Mouse (Mus musculus) heart, postnatal 0 days (tissue): ENCODE results near the gene Trio.

ENCODE experiments used
- CTCF ChIP-seq: IDR thresholded peaks from 2 replicates; pipeline ENCODE4 v1.5.1; 2016; ENCODE audit warnings: antibody characterized with exemption, control low read depth, low read depth
- EP300 ChIP-seq: IDR thresholded peaks from 2 replicates; pipeline ENCODE4 v1.6.1; 2016; ENCODE audit warnings: antibody characterized with exemption, low read depth

DNA sequence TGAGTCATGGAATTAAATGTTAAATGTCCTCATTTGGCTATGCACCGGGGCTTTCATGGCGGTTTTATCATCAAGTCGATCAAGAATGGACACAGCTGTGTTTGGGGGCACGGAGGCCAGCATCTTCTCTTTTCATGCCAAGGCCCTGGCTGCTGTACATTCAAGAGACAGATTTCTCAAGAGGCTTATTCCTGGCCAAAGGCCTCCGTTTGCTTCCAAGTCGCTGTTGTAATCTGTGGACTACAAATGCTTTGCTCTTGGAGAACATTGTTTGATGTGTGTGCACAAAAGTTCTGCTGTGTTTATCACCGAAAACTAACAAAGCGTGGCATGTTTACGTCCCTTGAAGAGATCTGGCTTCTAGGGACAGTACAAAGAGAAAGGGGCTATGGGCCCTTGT is 314.9 kb downstream of the Trio start:
- no peak for TF ChIP-seq EP300
- TF ChIP-seq CTCF: no peak
